ENCODE assay signal across 26 mouse cellular contexts in the genomic region with DNA sequence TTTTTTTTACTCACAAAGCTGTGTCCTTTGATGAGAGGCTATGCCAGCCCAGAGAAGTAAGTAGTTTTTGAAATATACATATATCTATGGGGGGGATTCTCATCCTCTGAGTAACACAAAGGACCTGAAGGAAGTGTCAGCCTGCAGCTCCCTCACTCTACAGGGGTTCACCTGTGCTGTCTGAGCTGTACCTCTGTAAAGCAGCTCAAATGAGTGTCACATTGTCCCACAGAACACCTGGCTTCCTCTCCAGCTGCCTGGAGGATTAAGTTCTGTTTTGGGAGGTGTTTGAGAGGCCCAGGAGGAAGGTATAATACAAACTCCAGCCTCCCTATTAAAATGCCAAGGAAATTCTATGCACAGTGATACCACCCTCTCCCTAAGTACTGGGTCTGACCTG.
DNase-seq lines count a peak whose midpoint lies in the region; ATAC-seq and TF ChIP-seq lines count a peak whose summit lies in the region.
"Had no signal": no experiment of that assay in that cellular context is flagged by ENCODE, and none has a peak within 500 bp of the region (broad histone marks: within the 10 kb centered on the region; RNA-seq: fewer than 3 reads in every experiment).

No protein-coding gene starts in this region.

- H3K27ac ChIP-seq in embryonic facial prominence, embryonic 14.5 days (replicated peaks; ENCODE audit: low read depth, low read length): no peak overlapping the region
- no peak overlapping the region for H3K27ac ChIP-seq in embryonic facial prominence, embryonic 10.5 days (replicated peaks)
- no peak overlapping the region for H3K27ac ChIP-seq in midbrain, embryonic 15.5 days
- H3K27ac ChIP-seq in midbrain, embryonic 10.5 days (replicated peaks): no peak overlapping the region
- H3K27ac ChIP-seq in ES-Bruce4 (ENCODE audit: insufficient read depth, low read length): no peak overlapping the region
- H3K27ac ChIP-seq: embryonic facial prominence, embryonic 12.5 days; embryonic facial prominence, embryonic 15.5 days; forebrain, embryonic 10.5 days had no signal

- no peak for TF ChIP-seq POLR2A in ES-Bruce4 (IDR thresholded peaks at IDR 0.05; ENCODE audit: insufficient read depth, low read length)

- H3K4me1 ChIP-seq in embryonic facial prominence, embryonic 14.5 days (ENCODE audit: control insufficient read depth, insufficient read depth, low read length): no peaks in the 10 kb centered on the region
- no peaks in the 10 kb centered on the region for H3K4me1 ChIP-seq in embryonic facial prominence, embryonic 10.5 days
- peaks cover 5% of the 10 kb centered on the region; the same call in 1 of the 2 replicates for H3K4me1 ChIP-seq in midbrain, embryonic 15.5 days
- peaks cover 11% of the 10 kb centered on the region for H3K4me1 ChIP-seq in midbrain, embryonic 10.5 days
- no peaks in the 10 kb centered on the region for H3K4me1 ChIP-seq in ES-Bruce4 (ENCODE audit: control insufficient read depth, insufficient read depth, low read length)
- H3K4me1 ChIP-seq: embryonic facial prominence, embryonic 12.5 days; embryonic facial prominence, embryonic 15.5 days had no signal

- no peaks in the 10 kb centered on the region for H3K27me3 ChIP-seq in embryonic facial prominence, embryonic 14.5 days (replicated peaks; ENCODE audit: control insufficient read depth, insufficient read depth, low read length)
- H3K27me3 ChIP-seq in embryonic facial prominence, embryonic 10.5 days (replicated peaks; ENCODE audit: low read depth, poor library complexity, severe bottlenecking): no peaks in the 10 kb centered on the region
- no peaks in the 10 kb centered on the region for H3K27me3 ChIP-seq in midbrain, embryonic 15.5 days (replicated peaks)
- no peaks in the 10 kb centered on the region for H3K27me3 ChIP-seq in midbrain, embryonic 10.5 days (ENCODE audit: low read depth, poor library complexity, severe bottlenecking)
- no peaks in the 10 kb centered on the region for H3K27me3 ChIP-seq in ES-Bruce4 (ENCODE audit: control insufficient read depth, insufficient read depth, low read length, poor library complexity, severe bottlenecking)
- H3K27me3 ChIP-seq: CH12.LX; embryonic facial prominence, embryonic 12.5 days; embryonic facial prominence, embryonic 15.5 days had no signal

- peak; percentile 85; the same call in 1 of the 2 replicates for ATAC-seq in embryonic facial prominence, embryonic 14.5 days (ENCODE audit: low read depth)
- 0 out of 2 replicates have a peak, but pooled peaks have one; percentile 54 for ATAC-seq in midbrain, embryonic 15.5 days (replicated peaks)
- ATAC-seq: CD4-positive, CD25-positive, alpha-beta regulatory T cell, adult 4 months; forebrain, embryonic 14.5 days; forebrain, embryonic 16.5 days had no signal

- TF ChIP-seq EP300 in ES-Bruce4 (IDR thresholded peaks at IDR 0.05; ENCODE audit: insufficient read depth, low read depth, low read length): 0 out of 2 replicates have a peak, but pooled peaks have one; percentile 9

- H3K9ac ChIP-seq in embryonic facial prominence, embryonic 14.5 days (ENCODE audit: low read depth, low read length): no peak overlapping the region
- no peak overlapping the region for H3K9ac ChIP-seq in midbrain, embryonic 15.5 days
- no peak overlapping the region for H3K9ac ChIP-seq in ES-Bruce4 (ENCODE audit: low read depth, poor library complexity, severe bottlenecking)
- H3K9ac ChIP-seq: embryonic facial prominence, embryonic 12.5 days; embryonic facial prominence, embryonic 15.5 days had no signal

- H3K4me2 ChIP-seq in embryonic facial prominence, embryonic 14.5 days (ENCODE audit: low read depth, low read length): no peak overlapping the region
- H3K4me2 ChIP-seq in midbrain, embryonic 15.5 days: no peak overlapping the region
- H3K4me2 ChIP-seq: embryonic facial prominence, embryonic 12.5 days; embryonic facial prominence, embryonic 15.5 days had no signal

- H3K36me3 ChIP-seq in embryonic facial prominence, embryonic 14.5 days (ENCODE audit: control insufficient read depth, insufficient read depth, low read length): no peaks in the 10 kb centered on the region
- H3K36me3 ChIP-seq in embryonic facial prominence, embryonic 10.5 days (replicated peaks): no peaks in the 10 kb centered on the region
- H3K36me3 ChIP-seq in midbrain, embryonic 15.5 days (replicated peaks): no peaks in the 10 kb centered on the region
- no peaks in the 10 kb centered on the region for H3K36me3 ChIP-seq in midbrain, embryonic 10.5 days
- no peaks in the 10 kb centered on the region for H3K36me3 ChIP-seq in ES-Bruce4 (ENCODE audit: control insufficient read depth, insufficient read depth, low read length, poor library complexity, severe bottlenecking)
- H3K36me3 ChIP-seq: embryonic facial prominence, embryonic 12.5 days; embryonic facial prominence, embryonic 15.5 days; forebrain, embryonic 10.5 days had no signal

- DNase-seq in embryonic facial prominence, embryonic 14.5 days (ENCODE audit: low spot score): peak; percentile 11
- no peak for DNase-seq in embryonic facial prominence, embryonic 10.5 days (ENCODE audit: low spot score)
- no peak for DNase-seq in midbrain, embryonic 10.5 days (ENCODE audit: low spot score)
- peak; percentile 20 for DNase-seq in ZHBTc4 (ENCODE audit: low read depth, low spot score)
- DNase-seq in layer of hippocampus, postnatal 14 days (ENCODE audit: low spot score in 2 of 2): no peak
- DNase-seq: adrenal gland, adult 2 months; adrenal gland, postnatal 10 days; adrenal gland, postnatal 25 days; B cell, adult 2 months; cerebellum, adult 11 months; cerebellum, adult 18-20 months; cerebellum, adult 8-10 months; cerebellum, adult 9-11 months; cerebellum, postnatal 14 days; cerebellum, postnatal 36 days; embryo, embryonic 11 days had no signal

- no peaks in the 10 kb centered on the region for H3K9me3 ChIP-seq in embryonic facial prominence, embryonic 14.5 days (ENCODE audit: control insufficient read depth, low read length)
- H3K9me3 ChIP-seq in embryonic facial prominence, embryonic 10.5 days: no peaks in the 10 kb centered on the region
- no peaks in the 10 kb centered on the region for H3K9me3 ChIP-seq in midbrain, embryonic 15.5 days
- no peaks in the 10 kb centered on the region for H3K9me3 ChIP-seq in midbrain, embryonic 10.5 days (replicated peaks)
- H3K9me3 ChIP-seq in ES-Bruce4 (replicated peaks; ENCODE audit: control insufficient read depth, insufficient read depth, low read length, poor library complexity, severe bottlenecking): no peaks in the 10 kb centered on the region
- H3K9me3 ChIP-seq: embryonic facial prominence, embryonic 12.5 days; embryonic facial prominence, embryonic 15.5 days; forebrain, embryonic 10.5 days had no signal

- no peak overlapping the region for H3K4me3 ChIP-seq in embryonic facial prominence, embryonic 14.5 days (ENCODE audit: low read depth, low read length)
- no peak overlapping the region for H3K4me3 ChIP-seq in embryonic facial prominence, embryonic 10.5 days
- no peak overlapping the region for H3K4me3 ChIP-seq in midbrain, embryonic 15.5 days
- no peak overlapping the region for H3K4me3 ChIP-seq in midbrain, embryonic 10.5 days
- no peak overlapping the region for H3K4me3 ChIP-seq in ES-Bruce4 (ENCODE audit: low read depth, low read length)
- H3K4me3 ChIP-seq: embryonic facial prominence, embryonic 12.5 days; embryonic facial prominence, embryonic 15.5 days; erythroblast, embryonic 14.5 days; forebrain, embryonic 10.5 days had no signal

- TF ChIP-seq CTCF in ES-Bruce4 (IDR thresholded peaks at IDR 0.05; ENCODE audit: low read depth, low read length): no peak

Comparison
In these comparisons a context has a peak if more than half of its experiments do, and no peak if none do; other contexts are left out.
1. DNase-seq: peak in embryonic facial prominence, embryonic 14.5 days (single experiment) and ZHBTc4 (single experiment); none in embryonic facial prominence, embryonic 10.5 days (single experiment), midbrain, embryonic 10.5 days (single experiment) and layer of hippocampus, postnatal 14 days (0 of 2).